Mouse (Mus musculus) MEL (cell line): ENCODE measurements around the gene Brox. TPM values are rescaled to one million over a fixed set of nuclear protein-coding genes. Genes with fewer than 3 reads are reported as not detected.
A peak's percentile ranks its signal among the peaks of the same experiment; 100 is the strongest.

Experiments used
- DNase-seq: peaks from one replicate; pipeline ENCODE4 v3.0.0; 2011; ENCODE audit warnings: low read depth, low spot score
- H3K27ac ChIP-seq: 2 replicates; pipeline ENCODE4 v1.5.1; 2012; ENCODE audit warnings: low read depth, mild to moderate bottlenecking, control low read depth, low read length, moderate library complexity; ENCODE audit not compliant: control insufficient read depth
- H3K27me3 ChIP-seq, 2 experiments: fragments of 150-350 bp in 1 of 2; sonication (generic) in 1 of 2; 2 replicates each; pipeline ENCODE4 v1.6.1; 2012; ENCODE audit warnings: low read length in 2 of 2, mild to moderate bottlenecking in 2 of 2, improper control_type of control experiment in 1 of 2, moderate library complexity in 1 of 2; ENCODE audit not compliant: insufficient read depth in 2 of 2, control insufficient read depth in 1 of 2
- H3K36me3 ChIP-seq, 2 experiments: 2 replicates each; pipeline ENCODE4 v1.6.1; 2012 to 2014; ENCODE audit warnings: low read length in 2 of 2, improper control_type of control experiment in 1 of 2, inconsistent platforms in 1 of 2, mild to moderate bottlenecking in 1 of 2; ENCODE audit not compliant: insufficient read depth in 2 of 2, control insufficient read depth in 1 of 2
- H3K4me1 ChIP-seq, 2 experiments: fragments of 150-350 bp in 1 of 2; sonication (generic) in 1 of 2; 2 replicates each; pipeline ENCODE4 v1.6.1; 2012; ENCODE audit warnings: low read length in 2 of 2, improper control_type of control experiment in 1 of 2, mild to moderate bottlenecking in 1 of 2; ENCODE audit not compliant: insufficient read depth in 2 of 2, control insufficient read depth in 1 of 2
- H3K4me3 ChIP-seq, 2 experiments: fragments of 150-350 bp in 1 of 2; sonication (generic) in 1 of 2; 2 replicates each; pipeline ENCODE4 v1.5.1; 2012; ENCODE audit warnings: low read depth in 2 of 2, low read length in 2 of 2, mild to moderate bottlenecking in 2 of 2, moderate library complexity in 2 of 2, control low read depth in 1 of 2, improper control_type of control experiment in 1 of 2; ENCODE audit not compliant: control insufficient read depth in 1 of 2, insufficient read depth in 1 of 2
- H3K79me2 ChIP-seq: 2 replicates; pipeline ENCODE4 v1.6.1; 2012; ENCODE audit warnings: mild to moderate bottlenecking, low read length, moderate library complexity; ENCODE audit not compliant: control insufficient read depth, poor library complexity, insufficient read depth
- H3K9ac ChIP-seq: 2 replicates; pipeline ENCODE4 v1.6.1; 2012; ENCODE audit warnings: low read depth, mild to moderate bottlenecking, control low read depth, low read length, moderate library complexity; ENCODE audit not compliant: control insufficient read depth, poor library complexity, severe bottlenecking
- H3K9me3 ChIP-seq: fragments of 150-350 bp; sonication (generic); replicated peaks from 2 replicates; pipeline ENCODE4 v1.6.1; 2012; ENCODE audit warnings: mild to moderate bottlenecking, low read length, improper control_type of control experiment, moderate library complexity; ENCODE audit not compliant: insufficient read depth
- BHLHE40 ChIP-seq: IDR thresholded peaks from 2 replicates; pipeline ENCODE4 v1.6.1; 2012; ENCODE audit warnings: low read depth, mild to moderate bottlenecking, inconsistent platforms, low read length, improper control_type of control experiment, borderline replicate concordance
- CHD1 ChIP-seq: IDR thresholded peaks from 2 replicates; pipeline ENCODE4 v1.6.1; 2012; ENCODE audit warnings: low read depth, mild to moderate bottlenecking, inconsistent platforms, low read length, improper control_type of control experiment
- CHD2 ChIP-seq: IDR thresholded peaks from 2 replicates; pipeline ENCODE4 v1.6.1; 2011; ENCODE audit warnings: low read length, improper control_type of control experiment
- ELF1 ChIP-seq: IDR thresholded peaks from 2 replicates; pipeline ENCODE4 v1.6.1; 2014; ENCODE audit warnings: low read depth, mild to moderate bottlenecking, inconsistent platforms, low read length, improper control_type of control experiment, moderate library complexity
- ETS1 ChIP-seq: IDR thresholded peaks from 2 replicates; pipeline ENCODE4 v1.6.1; 2012; ENCODE audit warnings: low read depth, mild to moderate bottlenecking, inconsistent platforms, low read length, improper control_type of control experiment, moderate library complexity
- GABPA ChIP-seq: IDR thresholded peaks from 2 replicates; pipeline ENCODE4 v1.6.1; 2012; ENCODE audit warnings: low read depth, mild to moderate bottlenecking, inconsistent platforms, low read length, improper control_type of control experiment, moderate library complexity
- GATA1 ChIP-seq: IDR thresholded peaks from 2 replicates; pipeline ENCODE4 v1.6.1; 2011; ENCODE audit warnings: low read depth, low read length, improper control_type of control experiment
- MAX ChIP-seq: IDR thresholded peaks from 2 replicates; pipeline ENCODE4 v1.6.1; 2011; ENCODE audit warnings: low read length, improper control_type of control experiment
- MAZ ChIP-seq: IDR thresholded peaks from 2 replicates; pipeline ENCODE4 v1.6.1; 2012; ENCODE audit warnings: low read depth, mild to moderate bottlenecking, inconsistent platforms, low read length, improper control_type of control experiment
- POLR2A ChIP-seq, 2 experiments: IDR thresholded peaks; 2 replicates each; pipeline ENCODE4 v1.6.1; 2011 to 2012; ENCODE audit warnings: low read length in 2 of 2, mild to moderate bottlenecking in 2 of 2, control low read depth in 1 of 2, improper control_type of control experiment in 1 of 2, low read depth in 1 of 2, moderate library complexity in 1 of 2; ENCODE audit not compliant: control insufficient read depth in 1 of 2, insufficient read depth in 1 of 2, poor library complexity in 1 of 2
- POLR2AphosphoS5 ChIP-seq: IDR thresholded peaks from 2 replicates; pipeline ENCODE4 v1.6.1; 2012; ENCODE audit warnings: low read depth, borderline replicate concordance, mild to moderate bottlenecking, inconsistent platforms, low read length, moderate library complexity, mixed read lengths
- RAD21 ChIP-seq: IDR thresholded peaks from 2 replicates; pipeline ENCODE4 v1.6.1; 2011; ENCODE audit warnings: mild to moderate bottlenecking, low read depth, low read length, improper control_type of control experiment
- TAL1 ChIP-seq: IDR thresholded peaks from 2 replicates; pipeline ENCODE4 v1.6.1; 2012; ENCODE audit warnings: mild to moderate bottlenecking, inconsistent platforms, low read length, moderate library complexity, mixed read lengths
- TCF12 ChIP-seq: IDR thresholded peaks from 2 replicates; pipeline ENCODE4 v1.6.1; 2014; ENCODE audit warnings: low read depth, mild to moderate bottlenecking, inconsistent platforms, low read length, improper control_type of control experiment, moderate library complexity
- UBTF ChIP-seq: IDR thresholded peaks from 2 replicates; pipeline ENCODE4 v1.6.1; 2012; ENCODE audit warnings: low read depth, mild to moderate bottlenecking, inconsistent platforms, low read length, improper control_type of control experiment, moderate library complexity, borderline replicate concordance; ENCODE audit not compliant: insufficient read depth
- USF1 ChIP-seq: IDR thresholded peaks from 2 replicates; pipeline ENCODE4 v1.6.1; 2014; ENCODE audit warnings: low read depth, mild to moderate bottlenecking, inconsistent platforms, low read length, improper control_type of control experiment, moderate library complexity
- ZC3H11A ChIP-seq: IDR thresholded peaks from 2 replicates; pipeline ENCODE4 v1.6.1; 2012; ENCODE audit warnings: low read depth, mild to moderate bottlenecking, inconsistent platforms, low read length, improper control_type of control experiment
- ZKSCAN1 ChIP-seq: IDR thresholded peaks from 2 replicates; pipeline ENCODE4 v1.6.1; 2012; ENCODE audit warnings: low read depth, mild to moderate bottlenecking, inconsistent platforms, low read length, improper control_type of control experiment, moderate library complexity
- ZNF384 ChIP-seq: IDR thresholded peaks from 2 replicates; pipeline ENCODE4 v1.6.1; 2012; ENCODE audit warnings: low read depth, mild to moderate bottlenecking, inconsistent platforms, low read length, improper control_type of control experiment
- polyA plus RNA-seq, 2 experiments: library from polyadenylated mRNA; stranded (reverse) in 1 of 2; unstranded in 1 of 2; fragments of >175 nt in 1 of 2; fragments of >200 nt in 1 of 2; gene quantifications; 2 replicates each; pipeline versions ENCODE4 v1.2.1 to v1.2.4; 2012; ENCODE audit warnings: low replicate concordance in 2 of 2, low read depth in 1 of 2; ENCODE audit not compliant: insufficient read length in 2 of 2, insufficient read depth in 1 of 2, missing spikeins in 1 of 2
- total RNA-seq: library from RNA; depleted of rRNA; stranded (reverse); fragments of 300-350 nt; gene quantifications from 2 replicates; pipeline ENCODE4 v1.2.3, GENCODE M21; 2012

Brox gene
- total and polyA plus RNA-seq, 3 experiments, result 25.4 to 145 (median 28.4) TPM

GRCm38 (mm10) chr1:183297886-183298489, 919 bp upstream of the Brox start (continued):
- TF ChIP-seq POLR2AphosphoS5 (0 out of 2 replicates have a peak, but pooled peaks have one; percentile 47), MAX (peak; percentile 57), ZKSCAN1 (no peak), CHD2 (no peak), USF1 (peak; percentile 54; the same call in 1 of the 2 replicates), MAZ (peak; percentile 65; the same call in 1 of the 2 replicates), ETS1 (peak; percentile 45; the same call in 1 of the 2 replicates), BHLHE40 (no peak; the same call in 1 of the 2 replicates), ZNF384 (no peak), UBTF (no peak), ZC3H11A (no peak), POLR2A (IDR thresholded peaks at IDR 0.05; ENCODE audit: control insufficient read depth in 1 of 2, insufficient read depth in 1 of 2, low read depth in 1 of 2, low read length in 2 of 2, poor library complexity in 1 of 2) (peak in 1 of 2 experiments; percentile 82; a peak in 2 of 4 replicates), GABPA (no peak), CHD1 (no peak), TCF12 (peak; percentile 60; the same call in 1 of the 2 replicates)

DNA sequence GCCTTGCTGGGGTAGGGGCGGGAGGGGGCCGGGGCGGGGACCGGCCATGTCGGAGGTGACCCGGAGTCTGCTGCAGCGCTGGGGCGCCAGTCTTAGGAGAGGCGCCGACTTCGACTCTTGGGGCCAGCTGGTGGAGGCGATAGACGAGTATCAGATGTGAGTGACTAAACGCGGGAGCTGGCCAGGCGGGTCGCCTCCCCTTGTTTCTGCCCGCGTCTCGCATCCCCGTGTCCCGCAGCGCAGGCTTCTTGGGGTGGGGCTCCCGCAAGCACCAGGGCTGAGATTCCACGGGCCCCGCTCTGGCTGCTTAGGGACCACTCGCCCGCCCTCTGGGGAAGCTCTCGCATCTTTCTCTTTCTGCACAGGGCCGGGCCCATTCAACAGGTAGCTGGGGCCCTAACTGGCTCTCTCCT, 410 bp upstream of the Brox start:
- TF ChIP-seq UBTF (no peak), TAL1 (peak; percentile 25; the same call in 1 of the 2 replicates), RAD21 (no peak), ETS1 (peak; percentile 56)
- TF ChIP-seq, all 39 proteins: peak for 2
- no peaks in the 10 kb centered on the region for H3K27me3 ChIP-seq
- H3K4me3 ChIP-seq, result peak overlapping the region; percentile 58 to 67
- H3K4me1 ChIP-seq, result no peaks in the 10 kb centered on the region
- H3K27ac ChIP-seq, result peak overlapping the region; percentile 56
- no peaks in the 10 kb centered on the region for H3K9me3 ChIP-seq
- peak; percentile 76 for DNase-seq
- peaks cover 0 to 6% of the 10 kb centered on the region in 2 experiments; a peak in 2 of 4 replicates for H3K36me3 ChIP-seq
- peaks cover 10% of the 10 kb centered on the region; the same call in 1 of the 2 replicates for H3K79me2 ChIP-seq
- peak overlapping the region; percentile 62 for H3K9ac ChIP-seq

GRCm38 (mm10) chr1:183296465-183296864, 604 bp downstream of the Brox start, which contains the start of gene Aida:
TSS of gene Aida (plus strand) at chr1:183296590.
- DNase-seq, result peak; percentile 77
- Histone ChIP-seq H3K9me3 (no peaks in the 10 kb centered on the region), H3K9ac (peak within 1 kb of the TSS; percentile 72), H3K4me1 (no peaks in the 10 kb centered on the region), H3K4me3 (peak within 1 kb of the TSS; percentile 74 to 94), H3K27ac (peak within 1 kb of the TSS; percentile 68), H3K36me3 (peaks cover 0 to 10% of the 10 kb centered on the region in 2 experiments; a peak in 2 of 4 replicates), H3K79me2 (peaks cover 10% of the 10 kb centered on the region; the same call in 1 of the 2 replicates), H3K27me3 (no peaks in the 10 kb centered on the region)
- TF ChIP-seq GATA1 (no peak), ELF1 (peak; percentile 49; the same call in 1 of the 2 replicates)
